Comparison of ENCODE assay signal across 11 mouse cellular contexts in the genomic region with DNA sequence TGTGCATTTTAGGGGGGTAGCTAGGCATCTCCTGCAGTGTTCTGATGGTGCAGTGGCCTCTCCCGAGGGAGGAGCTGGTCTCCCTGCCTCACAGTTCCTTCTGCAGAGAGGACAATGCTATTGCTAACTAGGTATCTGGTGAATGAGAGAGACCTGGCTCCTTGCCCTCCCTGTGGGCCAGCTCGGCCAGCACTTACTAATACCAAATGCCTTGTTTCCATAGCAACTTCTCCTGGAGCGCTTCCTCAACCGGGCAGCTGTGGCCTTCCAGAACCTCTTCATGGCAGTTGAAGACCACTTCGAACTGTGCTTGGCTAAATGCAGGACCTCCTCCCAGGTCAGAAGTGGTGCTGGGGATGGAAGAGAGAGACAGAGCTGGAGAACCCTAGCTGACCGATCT. TPM values are rescaled to one million over a fixed set of nuclear protein-coding genes. Genes with fewer than 3 reads are reported as not detected.
DNase-seq lines count a peak whose midpoint lies in the region; ATAC-seq and TF ChIP-seq lines count a peak whose summit lies in the region.
"Had no signal": no experiment of that assay in that cellular context is flagged by ENCODE, and none has a peak within 500 bp of the region (broad histone marks: within the 10 kb centered on the region; RNA-seq: fewer than 3 reads in every experiment).

No protein-coding gene starts in this region.

- DNase-seq in forebrain, embryonic 10.5 days (ENCODE audit: extremely low spot score, low spot score) = no peak
- DNase-seq in layer of hippocampus, adult 2 months (ENCODE audit: low spot score in 2 of 2) = peak in 1 of 2 experiments; percentile 32
- no peak for DNase-seq in layer of hippocampus, adult 18-20 months (ENCODE audit: low spot score in 2 of 2)
- DNase-seq in Muller cell, postnatal 12 days (ENCODE audit: inconsistent ontology term) = peak; percentile 48
- no peak for DNase-seq in retina, embryonic 14.5 days (ENCODE audit: low spot score)
- no peak for DNase-seq in gastrocnemius, adult 18-20 months (ENCODE audit: low spot score)
- DNase-seq: B cell, adult 2 months had no signal

- H3K27me3 ChIP-seq in forebrain, embryonic 12.5 days = no peaks in the 10 kb centered on the region
- H3K27me3 ChIP-seq in forebrain, embryonic 10.5 days (ENCODE audit: poor library complexity, severe bottlenecking) = no peaks in the 10 kb centered on the region

- H3K27ac ChIP-seq in forebrain, embryonic 12.5 days = 0 out of 2 replicates have a peak overlapping the region, but pooled peaks have one; percentile 6
- H3K27ac ChIP-seq in forebrain, embryonic 10.5 days = no peak overlapping the region
- 0 out of 2 replicates have a peak overlapping the region, but pooled peaks have one; percentile 5 for H3K27ac ChIP-seq in layer of hippocampus, adult 2 months
- H3K27ac ChIP-seq: macrophage had no signal

- no peak for TF ChIP-seq CTCF in layer of hippocampus, adult 2 months (conservative IDR thresholded peaks at IDR 0.05)

- H3K4me1 ChIP-seq in forebrain, embryonic 12.5 days = 0 out of 2 replicates have a peak, but pooled peaks cover 6% of the 10 kb centered on the region
- H3K4me1 ChIP-seq in forebrain, embryonic 10.5 days = peaks cover 7% of the 10 kb centered on the region

- no peak overlapping the region for H3K4me3 ChIP-seq in forebrain, embryonic 12.5 days (replicated peaks)
- no peak overlapping the region for H3K4me3 ChIP-seq in forebrain, embryonic 10.5 days
- H3K4me3 ChIP-seq in layer of hippocampus, adult 2 months = no peak overlapping the region

- ATAC-seq in forebrain, embryonic 12.5 days (ENCODE audit: low FRiP score) = no peak
- peak; percentile 29; the same call in 1 of the 2 replicates for ATAC-seq in granulocyte monocyte progenitor cell, adult 5-6 weeks (replicated peaks; ENCODE audit: poor library complexity, severe bottlenecking)
- ATAC-seq: intestine, postnatal 0 days had no signal

- 76% methylated on average over 6 of the region's 6 CpGs for whole genome bisulfite sequencing in forebrain, embryonic 12.5 days
- 85% methylated on average over 6 of the region's 6 CpGs for WGBS in forebrain, embryonic 10.5 days

- H3K9me3 ChIP-seq in forebrain, embryonic 12.5 days = no peaks in the 10 kb centered on the region
- no peaks in the 10 kb centered on the region for H3K9me3 ChIP-seq in forebrain, embryonic 10.5 days

- H3K9ac ChIP-seq in forebrain, embryonic 12.5 days = no peak overlapping the region

- peaks cover 75% of the 10 kb centered on the region for H3K36me3 ChIP-seq in forebrain, embryonic 12.5 days (replicated peaks)
- H3K36me3 ChIP-seq in forebrain, embryonic 10.5 days (replicated peaks) = peaks cover 81% of the 10 kb centered on the region

- H3K4me2 ChIP-seq in forebrain, embryonic 12.5 days = no peak overlapping the region

RNA-seq across cellular contexts. Expression of a gene that starts 14.1 kb away (rescaled TPM):
- polyA plus RNA-seq in forebrain, embryonic 12.5 days (2016; fragmentation: Nextera tagmentation; extraction: Ambion mirVana) = 13.2 and 13.7 TPM in 2 replicates
- polyA plus RNA-seq in forebrain, embryonic 10.5 days (2016; fragmentation: Nextera tagmentation; extraction: Ambion mirVana) = 11.1 and 12.1 TPM in 2 replicates
- 10 to 100 TPM; 13.8 to 14.5 TPM for total RNA-seq in layer of hippocampus, adult 2 months (2021)
- total RNA-seq in layer of hippocampus, adult 18-20 months (2021) = 10 to 100 TPM; 15.7 to 17.2 TPM
- total RNA-seq in granulocyte monocyte progenitor cell, adult 5-6 weeks (2014; fragmentation: Nextera tagmentation) = 1.0 and 2.3 TPM in 2 replicates
- total RNA-seq in granulocyte monocyte progenitor cell, adult 5-6 weeks (2017) = 1.5 and 1.6 TPM in 2 replicates
- 1 to 10 TPM; 3.6 to 4.7 TPM for total RNA-seq in gastrocnemius, adult 18-20 months (2021)

RNA-seq across cellular contexts. Expression of a gene that starts 14.2 kb away (rescaled TPM):
- 8.3 and 11.0 TPM in 2 replicates for polyA plus RNA-seq in forebrain, embryonic 12.5 days (2016; fragmentation: Nextera tagmentation; extraction: Ambion mirVana)
- 4.3 and 4.9 TPM in 2 replicates for polyA plus RNA-seq in forebrain, embryonic 10.5 days (2016; fragmentation: Nextera tagmentation; extraction: Ambion mirVana)
- total RNA-seq in layer of hippocampus, adult 2 months (2021) = 10 to 100 TPM; 68.1 to 71.9 TPM
- 10 to 100 TPM; 64.3 to 67.7 TPM for total RNA-seq in layer of hippocampus, adult 18-20 months (2021)
- total RNA-seq in granulocyte monocyte progenitor cell, adult 5-6 weeks (2014; fragmentation: Nextera tagmentation) = not detected in 2 replicates
- total RNA-seq in granulocyte monocyte progenitor cell, adult 5-6 weeks (2017) = not detected in 2 replicates
- 1 to 10 TPM in 1 of 2 experiments, under 1 TPM in 1; 0.90 to 1.6 TPM for total RNA-seq in gastrocnemius, adult 18-20 months (2021)

Comparison
In these comparisons a context has a peak if more than half of its experiments do, and no peak if none do; other contexts are left out.
1. RNA of a gene that starts 14.2 kb away (total RNA-seq): 68.1 to 71.9 TPM in layer of hippocampus, adult 2 months and 64.3 to 67.7 TPM in layer of hippocampus, adult 18-20 months; 0.90 to 1.6 TPM in gastrocnemius, adult 18-20 months and not detected in granulocyte monocyte progenitor cell, adult 5-6 weeks; every median in the first group is over 10 times any median in the second.